Mouse (Mus musculus) heart, adult 2 months (tissue): ENCODE data around the gene Nxpe2.

Experiments
- CTCF ChIP-seq: fragments of 200-600 bp; IDR thresholded peaks from 2 replicates; pipeline ENCODE4 v1.8.1; 2022; ENCODE audit warnings: antibody characterized with exemption, mild to moderate bottlenecking, moderate library complexity
- EP300 ChIP-seq: fragments of 200-500 bp; IDR thresholded peaks from 2 replicates; pipeline ENCODE4 v1.6.1; 2011; ENCODE audit warnings: low read depth, low read length, control low read depth; ENCODE audit not compliant: insufficient read depth
- POLR2A ChIP-seq: fragments of 200-500 bp; IDR thresholded peaks from 2 replicates; pipeline ENCODE4 v1.6.1; 2011; ENCODE audit warnings: mild to moderate bottlenecking, low read depth, low read length, control low read depth; ENCODE audit not compliant: insufficient read depth

DNA sequence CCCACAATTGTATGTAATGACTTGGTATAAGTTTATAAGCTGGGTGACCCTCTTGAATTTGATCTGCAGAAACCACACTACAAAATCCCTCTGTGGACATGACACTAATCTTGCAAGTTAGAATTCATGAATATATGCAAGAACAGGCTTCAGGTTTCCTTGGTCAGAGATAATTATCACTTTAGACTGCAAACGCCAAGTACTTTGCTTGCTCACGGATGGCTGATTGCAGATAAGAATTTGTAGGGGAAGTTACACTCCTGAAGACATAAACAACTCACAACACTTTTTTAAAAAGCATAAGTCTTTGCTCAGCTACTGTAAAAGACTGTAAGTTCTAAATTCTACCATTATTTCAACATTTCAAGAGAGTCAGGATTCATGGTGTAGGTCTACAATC is 21.1 kb upstream of the Nxpe2 start:
- TF ChIP-seq POLR2A: no peak
- TF ChIP-seq CTCF: no peak
- TF ChIP-seq EP300: no peak
